Mouse (Mus musculus) E14TG2a.4 (cell line): ENCODE data around the gene Taar5.

ENCODE experiments used
- CTCF ChIP-seq: conservative IDR thresholded peaks from 2 replicates; pipeline ENCODE4 v1.5.1; 2014; ENCODE audit warnings: low read length
- NANOG ChIP-seq: IDR thresholded peaks from 2 replicates; pipeline ENCODE4 v1.6.1; 2014; ENCODE audit warnings: borderline replicate concordance, low read length, mixed read lengths
- POU5F1 ChIP-seq: IDR thresholded peaks from 2 replicates; pipeline ENCODE4 v1.6.1; 2014; ENCODE audit warnings: low read length, borderline replicate concordance

DNA sequence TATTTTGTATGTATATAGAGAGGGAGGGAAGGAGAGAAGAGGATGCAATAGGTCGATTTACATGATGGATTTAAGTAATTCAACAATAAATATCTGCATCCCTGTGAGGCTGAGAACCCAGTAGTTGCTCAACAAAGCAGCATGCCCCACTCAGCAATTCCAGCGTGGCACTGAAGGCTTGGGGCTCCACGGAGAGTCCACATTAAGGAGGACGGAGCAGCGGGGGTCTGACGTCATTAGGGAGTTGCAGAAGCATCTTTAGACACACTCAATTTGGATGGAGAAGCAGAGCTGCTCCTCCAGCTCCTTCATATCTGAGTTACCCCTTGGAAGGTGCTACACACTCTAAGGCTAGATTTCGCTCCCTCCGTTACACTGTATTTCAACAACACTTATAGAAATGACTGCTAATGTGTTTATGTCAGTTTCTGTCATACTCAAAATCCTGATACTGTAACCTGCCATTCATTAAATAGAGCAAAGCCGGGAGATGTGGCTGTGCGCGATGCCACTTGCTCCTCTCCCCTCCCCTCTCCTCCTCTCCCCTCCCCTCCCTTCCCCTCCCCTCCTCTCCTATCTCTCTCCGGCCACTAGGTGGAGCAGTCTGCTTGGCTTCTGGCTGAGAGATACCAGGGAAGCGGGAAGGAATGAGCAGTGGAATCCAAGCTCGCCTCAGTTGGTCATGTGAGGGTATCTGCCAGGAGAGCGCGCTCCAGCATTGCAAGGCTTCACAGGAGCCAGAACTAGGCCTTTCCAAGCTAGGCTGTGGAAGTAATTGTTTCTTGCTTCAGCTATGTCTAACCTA is 8.6 kb downstream of the Taar5 start:
- TF ChIP-seq CTCF (peak; percentile 54), NANOG (no peak), POU5F1 (no peak)
